Mouse (Mus musculus): ENCODE results near the gene Ccn1. TPM values are rescaled to one million over a fixed set of nuclear protein-coding genes. Genes with fewer than 3 reads are reported as not detected.

Gene Ccn1
- total and polyA plus RNA-seq, 3 experiments, result not detected

GRCm38 (mm10) chr3:145626063-145626462, 23.7 kb downstream of the Ccn1 start:
- Histone ChIP-seq H3K4me3 (ENCODE audit: low read depth, low read length) (no peak overlapping the region), H3K36me3 (replicated peaks) (no peaks in the 10 kb centered on the region), H3K9me3 (replicated peaks) (0 out of 2 replicates have a peak, but pooled peaks cover 2% of the 10 kb centered on the region), H3K4me1 (ENCODE audit: insufficient read depth, low read depth, low read length) (no peaks in the 10 kb centered on the region), H3K27me3 (ENCODE audit: insufficient read depth, low read length) (no peaks in the 10 kb centered on the region)
- DNase-seq (ENCODE audit: low spot score) (no peak), ATAC-seq (ENCODE audit: extremely low read depth, insufficient number of reproducible peaks, low FRiP score, poor library complexity, severe bottlenecking) (no peak)
- TF ChIP-seq GATA1 (IDR thresholded peaks at IDR 0.05; ENCODE audit: borderline replicate concordance, low read length), result no peak
- TF ChIP-seq GATA2 (IDR thresholded peaks at IDR 0.05; ENCODE audit: borderline replicate concordance, low read depth, low read length), result no peak
- TF ChIP-seq POLR2AphosphoS5 (IDR thresholded peaks at IDR 0.05; ENCODE audit: insufficient replicate concordance, low read depth, low read length), result no peak
- no peak for TF ChIP-seq TAL1 (conservative IDR thresholded peaks at IDR 0.05; ENCODE audit: low read depth, low read length)
- no peak for TF ChIP-seq CTCF (IDR thresholded peaks at IDR 0.05; ENCODE audit: low read depth, low read length)

- no peak for ATAC-seq (ENCODE audit: extremely low read depth, insufficient number of reproducible peaks, low FRiP score, poor library complexity, severe bottlenecking)
- 0 out of 2 replicates have a peak, but pooled peaks cover 2% of the 10 kb centered on the region for H3K9me3 ChIP-seq (replicated peaks)
- no peaks in the 10 kb centered on the region for H3K4me1 ChIP-seq (ENCODE audit: insufficient read depth, low read depth, low read length)
- H3K27me3 ChIP-seq (ENCODE audit: insufficient read depth, low read length), result no peaks in the 10 kb centered on the region
- no peak for TF ChIP-seq CTCF (IDR thresholded peaks at IDR 0.05; ENCODE audit: low read depth, low read length)
- no peak for TF ChIP-seq TAL1 (conservative IDR thresholded peaks at IDR 0.05; ENCODE audit: low read depth, low read length)
- TF ChIP-seq GATA1 (IDR thresholded peaks at IDR 0.05; ENCODE audit: borderline replicate concordance, low read length), result no peak
- DNase-seq (ENCODE audit: low spot score), result no peak
- no peaks in the 10 kb centered on the region for H3K36me3 ChIP-seq (replicated peaks)
- no peak overlapping the region for H3K4me3 ChIP-seq (ENCODE audit: low read depth, low read length)
Measured at GRCm38 (mm10) chr3:145625546-145625945, 24.2 kb downstream of the Ccn1 start.

- no peaks in the 10 kb centered on the region for H3K27me3 ChIP-seq (ENCODE audit: insufficient read depth, low read length)
- no peak overlapping the region for H3K4me3 ChIP-seq (ENCODE audit: low read depth, low read length)
- no peaks in the 10 kb centered on the region for H3K9me3 ChIP-seq (replicated peaks)
- H3K36me3 ChIP-seq (replicated peaks), result no peaks in the 10 kb centered on the region
- ATAC-seq (ENCODE audit: extremely low read depth, insufficient number of reproducible peaks, low FRiP score, poor library complexity, severe bottlenecking) (no peak), DNase-seq (ENCODE audit: low spot score) (no peak)
- no peak for TF ChIP-seq GATA2 (IDR thresholded peaks at IDR 0.05; ENCODE audit: borderline replicate concordance, low read depth, low read length)
- TF ChIP-seq GATA1 (IDR thresholded peaks at IDR 0.05; ENCODE audit: borderline replicate concordance, low read length), result no peak
- no peak for TF ChIP-seq CTCF (IDR thresholded peaks at IDR 0.05; ENCODE audit: low read depth, low read length)
- TF ChIP-seq TAL1 (conservative IDR thresholded peaks at IDR 0.05; ENCODE audit: low read depth, low read length), result no peak
- TF ChIP-seq POLR2AphosphoS5 (IDR thresholded peaks at IDR 0.05; ENCODE audit: insufficient replicate concordance, low read depth, low read length), result no peak
- H3K4me1 ChIP-seq (ENCODE audit: insufficient read depth, low read depth, low read length), result no peaks in the 10 kb centered on the region
Measured at GRCm38 (mm10) chr3:145624786-145625185, 25.0 kb downstream of the Ccn1 start.

- DNase-seq (ENCODE audit: low spot score), result no peak
- Histone ChIP-seq H3K27me3 (ENCODE audit: insufficient read depth, low read length) (no peaks in the 10 kb centered on the region), H3K36me3 (replicated peaks) (no peaks in the 10 kb centered on the region), H3K9me3 (replicated peaks) (no peaks in the 10 kb centered on the region), H3K4me3 (ENCODE audit: low read depth, low read length) (no peak overlapping the region), H3K4me1 (ENCODE audit: insufficient read depth, low read depth, low read length) (no peaks in the 10 kb centered on the region)
- no peak for TF ChIP-seq TAL1 (conservative IDR thresholded peaks at IDR 0.05; ENCODE audit: low read depth, low read length)
- TF ChIP-seq GATA1 (IDR thresholded peaks at IDR 0.05; ENCODE audit: borderline replicate concordance, low read length), result no peak
- no peak for TF ChIP-seq POLR2AphosphoS5 (IDR thresholded peaks at IDR 0.05; ENCODE audit: insufficient replicate concordance, low read depth, low read length)
- TF ChIP-seq CTCF (IDR thresholded peaks at IDR 0.05; ENCODE audit: low read depth, low read length), result no peak
- TF ChIP-seq GATA2 (IDR thresholded peaks at IDR 0.05; ENCODE audit: borderline replicate concordance, low read depth, low read length), result no peak
- no peak for ATAC-seq (ENCODE audit: extremely low read depth, insufficient number of reproducible peaks, low FRiP score, poor library complexity, severe bottlenecking)
Measured at GRCm38 (mm10) chr3:145623047-145623446, 26.7 kb downstream of the Ccn1 start.

- H3K4me1 ChIP-seq (ENCODE audit: insufficient read depth, low read depth, low read length), result no peaks in the 10 kb centered on the region
- no peaks in the 10 kb centered on the region for H3K27me3 ChIP-seq (ENCODE audit: insufficient read depth, low read length)
- no peaks in the 10 kb centered on the region for H3K36me3 ChIP-seq (replicated peaks)
- no peak for TF ChIP-seq CTCF (IDR thresholded peaks at IDR 0.05; ENCODE audit: low read depth, low read length)
- no peak for TF ChIP-seq GATA1 (IDR thresholded peaks at IDR 0.05; ENCODE audit: borderline replicate concordance, low read length)
- no peak for TF ChIP-seq TAL1 (conservative IDR thresholded peaks at IDR 0.05; ENCODE audit: low read depth, low read length)
- TF ChIP-seq POLR2AphosphoS5 (IDR thresholded peaks at IDR 0.05; ENCODE audit: insufficient replicate concordance, low read depth, low read length), result no peak
- no peak for TF ChIP-seq GATA2 (IDR thresholded peaks at IDR 0.05; ENCODE audit: borderline replicate concordance, low read depth, low read length)
- ATAC-seq (ENCODE audit: extremely low read depth, insufficient number of reproducible peaks, low FRiP score, poor library complexity, severe bottlenecking) (no peak), DNase-seq (ENCODE audit: low spot score) (no peak)
- H3K4me3 ChIP-seq (ENCODE audit: low read depth, low read length), result no peak overlapping the region
- no peaks in the 10 kb centered on the region for H3K9me3 ChIP-seq (replicated peaks)
Measured at GRCm38 (mm10) chr3:145621209-145621608, 28.6 kb downstream of the Ccn1 start.

GRCm38 (mm10) chr3:145619621-145620365, 30.0 kb downstream of the Ccn1 start:
- DNase-seq (ENCODE audit: low spot score), result no peak
- TF ChIP-seq CTCF (IDR thresholded peaks at IDR 0.05; ENCODE audit: low read depth, low read length) (no peak), POLR2AphosphoS5 (IDR thresholded peaks at IDR 0.05; ENCODE audit: insufficient replicate concordance, low read depth, low read length) (no peak), GATA1 (IDR thresholded peaks at IDR 0.05; ENCODE audit: borderline replicate concordance, low read length) (no peak), TAL1 (conservative IDR thresholded peaks at IDR 0.05; ENCODE audit: low read depth, low read length) (no peak), GATA2 (IDR thresholded peaks at IDR 0.05; ENCODE audit: borderline replicate concordance, low read depth, low read length) (no peak)
- ATAC-seq (ENCODE audit: extremely low read depth, insufficient number of reproducible peaks, low FRiP score, poor library complexity, severe bottlenecking), result no peak

More at GRCm38 (mm10) chr3:145619621-145620365, 30.0 kb downstream of the Ccn1 start:
- Histone ChIP-seq H3K27me3 (ENCODE audit: insufficient read depth, low read length) (no peaks in the 10 kb centered on the region), H3K36me3 (replicated peaks) (no peaks in the 10 kb centered on the region), H3K4me1 (ENCODE audit: insufficient read depth, low read depth, low read length) (no peaks in the 10 kb centered on the region), H3K9me3 (replicated peaks) (no peaks in the 10 kb centered on the region), H3K4me3 (ENCODE audit: low read depth, low read length) (no peak overlapping the region)

Data from G1E (cell line).